Mouse (Mus musculus) mouse trophoblast stem cell (cell line): ENCODE measurements around the gene Prodh2.

Experiments used
- in situ Hi-C, 2 experiments: fragments of 300-500 bp; cut with MseI, MboI; formaldehyde crosslinking; loops; 2 replicates in 1 of 2; 3 replicates in 1 of 2; pipeline ENCODE4 v1.15.1; 2025

Prodh2 gene

GRCm38 (mm10) chr7:30549880-30550279 lies 56.5 kb downstream of the Prodh2 start:
- in situ Hi-C loops: no loop called here

DNA sequence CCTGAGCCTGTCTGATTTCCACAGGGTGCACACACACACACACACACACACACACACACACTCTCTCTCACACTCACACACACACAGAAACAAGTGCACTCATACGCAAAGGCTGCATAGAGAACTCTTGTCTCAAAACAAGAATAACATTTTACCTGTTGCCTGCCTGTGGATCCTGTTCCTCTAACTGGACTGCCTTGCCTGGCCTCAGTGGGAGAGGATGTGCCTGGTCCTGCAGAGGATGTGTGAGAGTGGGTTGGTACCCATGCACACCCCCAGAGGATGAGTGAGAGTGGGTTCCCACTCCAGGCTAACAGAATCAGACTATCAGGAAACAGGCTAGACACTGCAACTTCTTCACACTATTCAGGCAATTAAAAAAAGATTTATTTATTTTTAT lies 57.2 kb downstream of the Prodh2 start:
- in situ Hi-C loops: no loop called here

DNA sequence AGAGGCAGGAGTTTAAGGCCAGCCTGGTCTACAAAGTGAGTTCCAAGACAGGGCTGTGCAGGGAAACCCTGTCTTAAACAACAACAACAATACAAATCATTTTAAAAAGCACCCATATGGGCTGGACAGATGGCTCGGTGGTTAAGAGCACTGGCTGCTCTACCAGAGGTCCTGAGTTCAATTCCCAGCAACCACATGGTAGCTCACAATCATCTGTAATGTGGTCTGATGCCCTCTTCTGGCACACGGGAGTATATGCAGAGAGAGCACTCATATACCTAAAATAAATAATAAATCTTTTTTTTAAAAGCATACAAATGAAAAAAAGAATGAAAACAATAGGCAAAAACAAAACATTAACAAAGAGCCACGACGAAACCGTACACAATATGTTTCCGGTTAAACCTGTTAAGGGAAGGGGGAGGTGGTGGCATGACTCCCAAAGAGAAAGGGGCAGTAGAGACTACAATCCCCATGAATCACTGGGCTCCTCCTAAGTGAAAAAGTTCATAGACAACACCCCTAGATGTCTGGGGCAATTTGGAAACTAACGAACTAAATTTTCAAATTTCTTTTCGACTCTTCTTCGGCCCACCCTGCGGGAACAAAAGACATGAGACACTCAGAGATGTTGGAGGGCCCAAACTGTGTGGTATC lies 58.2 kb downstream of the Prodh2 start:
- in situ Hi-C loops: no loop called here

DNA sequence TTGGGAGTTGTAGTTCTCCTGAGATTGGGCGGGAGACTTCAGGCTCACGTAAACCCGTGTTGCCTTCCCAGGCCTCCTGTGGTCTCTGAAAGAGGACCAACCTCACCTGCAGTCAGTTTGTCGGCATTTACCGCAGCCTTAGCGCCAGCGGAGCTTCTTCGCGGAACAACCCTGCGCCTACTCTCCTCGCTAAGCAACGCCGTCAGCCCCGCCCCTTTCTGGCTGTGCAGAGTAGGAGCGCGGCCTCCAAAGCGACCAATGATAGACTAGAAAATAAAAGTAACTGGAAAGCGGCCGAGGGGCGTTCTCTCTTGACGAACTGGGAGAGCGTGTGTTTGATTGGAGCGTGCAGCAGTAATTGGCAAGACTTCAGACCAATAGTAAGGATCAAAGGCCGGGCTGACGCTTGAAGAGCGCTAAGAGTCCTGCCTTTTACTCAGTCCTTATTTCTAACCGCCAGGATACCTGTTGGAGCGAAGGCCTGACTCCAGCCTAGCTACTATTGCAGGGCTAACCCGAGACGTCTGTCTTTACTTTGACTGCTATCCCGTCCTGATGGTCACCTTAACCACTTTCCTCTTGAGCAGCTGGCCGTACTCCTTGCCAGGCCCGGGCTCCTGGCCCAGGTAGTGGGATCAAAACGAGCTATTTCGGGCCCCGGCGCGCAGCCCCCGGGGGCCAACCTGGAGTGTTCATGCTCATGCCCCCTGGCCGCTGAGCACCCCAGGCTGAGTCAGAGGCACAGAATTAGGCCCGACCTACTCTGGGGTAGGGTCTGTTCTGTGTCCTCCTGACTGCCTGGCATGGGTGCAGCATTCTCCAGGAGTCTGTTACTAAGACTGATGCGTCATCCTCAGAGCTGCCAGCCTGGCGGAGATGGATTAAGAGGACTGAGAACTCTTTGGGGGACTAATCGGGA lies 58.9 kb downstream of the Prodh2 start, which contains the start of the genes Hspb6 and Proser3:
TSS of gene Hspb6 (plus strand) at position 77 of the 919 bp plus-strand sequence.
TSS of gene Proser3 (minus strand) at position 198 of the 919 bp plus-strand sequence.
- in situ Hi-C loops: no loop called here

- in situ Hi-C loops: no loop called here
Observed at GRCm38 (mm10) chr7:30553021-30553589, 59.7 kb downstream of the Prodh2 start.

DNA sequence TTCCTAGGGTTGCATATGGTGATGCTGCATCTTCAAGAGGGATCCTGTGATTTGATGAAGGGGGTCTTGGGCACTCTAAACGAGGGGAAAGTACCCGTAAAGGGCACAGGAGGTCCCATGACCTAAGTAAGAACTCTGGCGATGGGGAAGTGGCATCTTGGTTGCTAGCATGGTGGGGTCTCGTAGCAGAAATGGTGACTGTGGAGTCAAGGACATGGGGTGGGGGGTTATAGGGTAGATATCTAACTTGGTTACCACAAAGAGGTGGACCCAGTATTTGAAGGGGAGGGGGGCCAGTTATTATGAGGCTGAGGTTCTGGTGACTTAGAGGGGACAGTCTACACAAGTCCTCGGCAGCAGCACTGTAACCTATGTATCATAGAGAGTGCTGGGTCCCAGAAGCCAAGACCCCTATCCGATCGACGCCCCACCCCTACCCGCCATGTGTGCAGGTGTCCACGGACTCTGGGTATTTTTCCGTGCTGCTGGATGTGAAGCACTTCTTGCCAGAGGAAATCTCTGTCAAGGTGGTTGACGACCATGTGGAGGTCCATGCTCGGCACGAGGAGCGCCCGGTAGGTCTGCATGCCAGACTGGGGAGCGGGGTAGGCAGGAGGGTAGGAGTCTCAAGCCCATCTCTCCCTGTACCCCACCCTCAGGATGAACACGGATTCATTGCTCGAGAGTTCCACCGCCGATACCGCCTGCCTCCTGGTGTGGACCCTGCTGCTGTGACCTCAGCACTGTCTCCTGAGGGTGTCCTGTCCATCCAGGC lies 60.6 kb downstream of the Prodh2 start:
- in situ Hi-C loops: no loop called here

GRCm38 (mm10) chr7:30556894-30557536 lies 63.6 kb downstream of the Prodh2 start:
- in situ Hi-C loops: no loop called here

GRCm38 (mm10) chr7:30557901-30558514 lies 64.6 kb downstream of the Prodh2 start:
- in situ Hi-C loops: no loop called here

DNA sequence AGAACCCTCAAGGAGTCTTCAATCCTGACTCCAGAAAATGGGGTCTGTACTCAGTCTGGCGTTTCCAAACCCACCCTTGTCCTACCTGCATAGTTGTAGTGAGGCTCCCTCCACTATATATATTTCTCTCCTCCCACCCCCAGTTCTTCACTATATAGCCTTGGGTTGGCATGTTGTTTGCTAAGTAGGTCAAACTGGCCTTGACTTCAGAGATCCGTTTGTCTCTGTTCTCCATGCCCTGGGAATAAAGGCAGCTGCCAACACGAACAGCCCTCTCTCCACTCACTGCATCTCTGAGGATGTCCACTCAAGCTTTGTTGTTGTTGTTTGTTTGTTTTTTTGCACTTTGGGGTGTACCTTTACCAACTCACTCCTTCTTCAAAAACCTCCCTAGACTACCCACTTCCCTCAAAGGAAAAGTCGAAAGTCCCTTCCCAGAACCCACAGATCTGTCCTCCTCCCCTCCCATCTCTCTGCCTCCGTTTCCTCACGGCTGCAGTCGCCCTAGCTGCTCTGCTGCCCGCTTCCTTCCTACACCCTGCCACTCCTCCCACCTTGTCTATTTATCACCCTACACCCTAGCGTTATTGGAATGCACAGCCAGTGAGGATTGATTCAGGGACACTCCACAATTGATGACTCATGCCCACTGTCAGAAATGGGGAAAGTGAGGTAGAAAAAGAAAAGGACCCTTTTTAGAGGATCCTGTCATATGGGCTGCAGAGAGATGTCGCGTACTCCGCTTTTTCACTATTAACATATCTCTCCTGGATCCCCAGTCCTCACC lies 65.4 kb downstream of the Prodh2 start:
- in situ Hi-C loops: no loop called here

DNA sequence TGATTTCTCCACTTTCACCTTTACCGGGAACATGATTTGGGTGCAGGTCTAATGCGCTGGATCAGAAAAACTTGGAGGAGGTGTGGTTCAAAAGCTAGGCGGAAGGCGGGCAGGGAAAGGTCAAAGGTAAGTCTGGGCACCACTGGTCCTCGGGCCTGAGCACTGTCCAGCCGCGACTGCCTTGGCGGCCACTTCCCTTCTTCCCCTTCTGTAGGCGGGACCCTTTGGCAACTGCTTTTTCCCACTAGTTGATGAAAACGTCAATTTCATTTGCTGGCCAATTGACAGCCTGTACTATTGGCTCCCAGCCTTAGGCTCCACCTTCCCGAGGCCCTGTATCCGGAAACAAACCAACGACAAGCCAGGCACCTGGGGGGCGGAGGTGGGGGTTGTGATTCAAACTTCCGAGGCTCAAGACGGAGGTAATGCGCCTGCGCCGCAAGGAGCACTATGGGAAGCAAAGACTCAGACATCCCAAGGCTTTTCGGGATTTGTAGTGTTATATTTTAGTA lies 66.1 kb downstream of the Prodh2 start, which contains the start of gene Lin37:
TSS of gene Lin37 (minus strand) at position 396 of the 512 bp plus-strand sequence.
- in situ Hi-C loops: no loop called here

DNA sequence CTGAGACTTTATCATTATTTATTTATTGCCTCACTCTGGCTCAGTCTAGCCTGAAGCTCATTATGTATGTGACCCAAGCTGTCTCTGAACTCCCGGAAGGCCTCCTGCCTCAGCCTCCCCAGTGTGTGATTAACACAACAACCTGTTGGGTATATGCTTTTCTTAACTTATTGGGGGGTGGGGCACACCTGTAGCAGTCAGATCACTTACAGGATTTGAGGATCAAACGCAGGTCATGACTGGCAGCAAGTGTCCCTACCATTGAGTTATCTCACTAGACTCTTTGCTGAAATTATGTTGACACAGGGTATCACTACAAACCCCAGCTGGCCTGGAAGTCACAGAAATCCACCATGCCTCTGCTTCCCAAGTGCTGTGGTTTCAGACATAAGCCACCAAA lies 66.9 kb downstream of the Prodh2 start:
- in situ Hi-C loops: no loop called here

- in situ Hi-C loops: no loop called here
Observed at GRCm38 (mm10) chr7:30562526-30563116, 69.2 kb downstream of the Prodh2 start.
